Mouse (Mus musculus) kidney, embryonic 15.5 days (tissue): ENCODE measurements around the gene Samm50. TPM values are rescaled to one million over a fixed set of nuclear protein-coding genes. Genes with fewer than 3 reads are reported as not detected.
"Not testable (repeated sequence)": the region's sequence is repeated elsewhere in the genome, so short reads cannot be mapped to it uniquely, and the experiment has no call there.

ENCODE experiments used
- ATAC-seq: fragments of 200-750 bp; cut with Nextera tagmentation; replicated peaks from 2 replicates; pipeline ENCODE4 v1.8.0; 2017; ENCODE audit warnings: moderate TSS enrichment; ENCODE audit not compliant: low FRiP score
- H3K27ac ChIP-seq: fragments of 300-500 bp; sonication (generic); 2 replicates; pipeline ENCODE4 v1.5.1; 2015; ENCODE audit warnings: mild to moderate bottlenecking, inconsistent platforms
- H3K27me3 ChIP-seq: fragments of 300-500 bp; sonication (generic); 2 replicates; pipeline ENCODE4 v1.6.1; 2015; ENCODE audit warnings: inconsistent platforms
- H3K36me3 ChIP-seq: fragments of 300-500 bp; sonication (generic); 2 replicates; pipeline ENCODE4 v1.6.1; 2015; ENCODE audit warnings: inconsistent platforms
- H3K4me1 ChIP-seq: fragments of 300-500 bp; sonication (generic); 2 replicates; pipeline ENCODE4 v1.6.1; 2015; ENCODE audit warnings: inconsistent platforms
- H3K4me2 ChIP-seq: fragments of 300-500 bp; sonication (generic); 2 replicates; pipeline ENCODE4 v1.6.1; 2015; ENCODE audit warnings: moderate library complexity, mild to moderate bottlenecking, inconsistent platforms
- H3K4me3 ChIP-seq: fragments of 300-500 bp; sonication (generic); replicated peaks from 2 replicates; pipeline ENCODE4 v1.5.1; 2015; ENCODE audit warnings: mild to moderate bottlenecking, inconsistent platforms
- H3K9ac ChIP-seq: fragments of 300-500 bp; sonication (generic); 2 replicates; pipeline ENCODE4 v1.6.1; 2015; ENCODE audit warnings: mild to moderate bottlenecking, inconsistent platforms
- H3K9me3 ChIP-seq: fragments of 300-500 bp; sonication (generic); replicated peaks from 2 replicates; pipeline ENCODE4 v1.6.1; 2016; ENCODE audit warnings: inconsistent platforms
- WGBS: fragments of 180-500 bp; shearing (Covaris S2); methylation state at CpG from one replicate; pipeline ENCODE4 v1.1.7; 2015; ENCODE audit warnings: mixed read lengths; 5-methylcytosine and 5-hydroxymethylcytosine counted together
- polyA plus RNA-seq: library from polyadenylated mRNA; unstranded; fragments of >200 nt; fragmentation: Nextera tagmentation; extraction: Ambion mirVana; gene quantifications from 2 replicates; pipeline ENCODE4 v1.2.1, GENCODE M21; 2015

Gene Samm50
- polyA plus RNA-seq = 127 and 132 TPM in 2 replicates

- peak within 1 kb of the TSS; percentile 95 for H3K27ac ChIP-seq
- peak; percentile 99 for ATAC-seq
- peaks cover 22% of the 10 kb centered on the region for H3K4me1 ChIP-seq
- H3K9me3 ChIP-seq = no peaks in the 10 kb centered on the region
- peak within 1 kb of the TSS; percentile 84 for H3K9ac ChIP-seq
- H3K4me2 ChIP-seq = peak within 1 kb of the TSS; percentile 74
- H3K4me3 ChIP-seq = peak within 1 kb of the TSS; percentile 91
- peaks cover 20% of the 10 kb centered on the region for H3K36me3 ChIP-seq
- WGBS = 6% methylated on average over 48 of the region's 48 CpGs
- no peaks in the 10 kb centered on the region for H3K27me3 ChIP-seq
These were observed at the start of gene Samm50 for GRCm38 (mm10) chr15:84192058-84192791. TSS of gene Samm50 (plus strand) at chr15:84192241.

- no peak overlapping the region for H3K4me2 ChIP-seq
- 84% methylated on average over 2 of the region's 2 CpGs for WGBS
- no peaks in the 10 kb centered on the region for H3K27me3 ChIP-seq
- H3K27ac ChIP-seq = no peak overlapping the region
- H3K9ac ChIP-seq = no peak overlapping the region
- ATAC-seq = no peak
- no peaks in the 10 kb centered on the region for H3K4me1 ChIP-seq
- no peaks in the 10 kb centered on the region for H3K9me3 ChIP-seq
- H3K36me3 ChIP-seq = no peaks in the 10 kb centered on the region
- no peak overlapping the region for H3K4me3 ChIP-seq
These were observed 35.9 kb upstream of the Samm50 start for GRCm38 (mm10) chr15:84156158-84156557.

DNA sequence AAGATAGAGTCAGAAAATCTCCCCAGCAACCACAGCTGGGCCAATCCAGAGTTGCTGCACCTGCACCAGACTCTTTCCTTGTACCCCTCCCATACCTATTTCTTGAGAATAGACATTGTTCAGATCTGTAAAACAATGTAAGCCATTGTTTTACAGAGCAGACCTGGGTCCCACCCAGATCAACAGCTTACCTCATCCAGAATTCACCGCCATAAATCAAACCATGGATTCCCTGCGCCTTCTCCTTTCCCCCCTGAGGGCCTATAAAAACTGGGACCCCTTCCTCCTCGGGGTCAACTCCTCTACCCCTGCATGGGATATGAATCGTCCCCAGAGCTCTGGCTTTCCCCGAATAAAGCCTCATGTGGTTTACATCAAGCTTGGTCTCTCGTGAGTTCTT is 34.5 kb upstream of the Samm50 start:
- ATAC-seq, H3K4me3 ChIP-seq: not testable (repeated sequence)

GRCm38 (mm10) chr15:84161871-84162270 is 30.2 kb upstream of the Samm50 start:
- Histone ChIP-seq H3K9me3 (no peaks in the 10 kb centered on the region), H3K4me1 (no peaks in the 10 kb centered on the region), H3K27me3 (no peaks in the 10 kb centered on the region; the same call in 1 of the 2 replicates), H3K9ac (no peak overlapping the region), H3K4me3 (no peak overlapping the region), H3K4me2 (no peak overlapping the region), H3K36me3 (no peaks in the 10 kb centered on the region), H3K27ac (no peak overlapping the region)
- WGBS = 79% methylated on average over 6 of the region's 6 CpGs
- ATAC-seq = no peak

More for the DNA sequence above, 34.5 kb upstream of the Samm50 start:
- not testable (repeated sequence) for H3K27me3 ChIP-seq, H3K36me3 ChIP-seq, H3K4me2 ChIP-seq, H3K9me3 ChIP-seq, H3K9ac ChIP-seq, H3K4me1 ChIP-seq, H3K27ac ChIP-seq
- 73% methylated on average over 6 of the region's 6 CpGs for WGBS

- Histone ChIP-seq H3K27me3 (peaks cover 20% of the 10 kb centered on the region), H3K4me2 (no peak overlapping the region)
- 75% methylated on average over 6 of the region's 6 CpGs for WGBS
These were observed 25.2 kb upstream of the Samm50 start for GRCm38 (mm10) chr15:84166818-84167217.

GRCm38 (mm10) chr15:84167600-84167999 is 24.4 kb upstream of the Samm50 start, which contains the start of gene Pnpla3:
TSS of gene Pnpla3 (plus strand) at chr15:84167837.
- WGBS = under 1% methylated on average over 28 of the region's 28 CpGs
- H3K4me1 ChIP-seq = peaks cover 19% of the 10 kb centered on the region
- peak within 1 kb of the TSS; percentile 49 for H3K4me3 ChIP-seq
- peaks cover 20% of the 10 kb centered on the region for H3K27me3 ChIP-seq
- peak; percentile 97 for ATAC-seq
- H3K27ac ChIP-seq = no peak within 1 kb of the TSS
- H3K4me2 ChIP-seq = peak within 1 kb of the TSS; percentile 95
- no peaks in the 10 kb centered on the region for H3K9me3 ChIP-seq
- no peaks in the 10 kb centered on the region for H3K36me3 ChIP-seq
- H3K9ac ChIP-seq = peak within 1 kb of the TSS; percentile 40

More at GRCm38 (mm10) chr15:84166818-84167217, 25.2 kb upstream of the Samm50 start:
- Histone ChIP-seq H3K27ac (no peak overlapping the region), H3K9me3 (no peaks in the 10 kb centered on the region), H3K9ac (no peak overlapping the region), H3K4me3 (no peak overlapping the region), H3K4me1 (peaks cover 19% of the 10 kb centered on the region), H3K36me3 (no peaks in the 10 kb centered on the region)
- ATAC-seq = no peak

- Histone ChIP-seq H3K27ac (no peak overlapping the region), H3K27me3 (peaks cover 20% of the 10 kb centered on the region), H3K36me3 (no peaks in the 10 kb centered on the region), H3K4me3 (peak overlapping the region; percentile 49), H3K9me3 (no peaks in the 10 kb centered on the region), H3K4me1 (peaks cover 19% of the 10 kb centered on the region), H3K4me2 (peak overlapping the region; percentile 95), H3K9ac (peak overlapping the region; percentile 40)
- ATAC-seq = peak; percentile 30; the same call in 1 of the 2 replicates
- 2% methylated on average over 28 of the region's 28 CpGs for WGBS
These were observed 23.6 kb upstream of the Samm50 start for GRCm38 (mm10) chr15:84168170-84169161.

DNA sequence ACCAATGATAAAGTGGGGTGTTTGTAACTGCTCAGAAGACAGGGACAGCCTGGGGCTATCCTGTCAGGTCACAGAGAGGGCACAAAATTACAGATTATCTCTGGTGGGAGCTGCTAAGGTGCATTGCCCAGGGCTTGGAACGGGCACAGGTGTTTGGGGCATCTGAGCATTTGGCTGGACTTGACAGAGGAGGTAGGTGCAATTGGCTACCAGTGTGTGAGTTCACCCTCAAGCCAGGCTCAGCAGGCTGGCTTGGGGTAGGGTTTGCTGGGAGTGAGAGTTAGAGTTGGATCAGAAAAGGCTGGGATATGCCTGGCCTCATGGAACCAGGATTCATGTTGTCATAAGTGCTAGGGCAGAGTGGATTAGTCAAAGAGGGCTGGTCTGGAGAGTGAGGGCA is 22.5 kb upstream of the Samm50 start:
- Histone ChIP-seq H3K27me3 (peaks cover 20% of the 10 kb centered on the region), H3K36me3 (no peaks in the 10 kb centered on the region), H3K9ac (no peak overlapping the region), H3K27ac (no peak overlapping the region), H3K4me3 (no peak overlapping the region), H3K4me2 (no peak overlapping the region), H3K9me3 (no peaks in the 10 kb centered on the region), H3K4me1 (peaks cover 19% of the 10 kb centered on the region)
- ATAC-seq = no peak
- WGBS = 57% methylated on average over 1 of the region's 1 CpGs

DNA sequence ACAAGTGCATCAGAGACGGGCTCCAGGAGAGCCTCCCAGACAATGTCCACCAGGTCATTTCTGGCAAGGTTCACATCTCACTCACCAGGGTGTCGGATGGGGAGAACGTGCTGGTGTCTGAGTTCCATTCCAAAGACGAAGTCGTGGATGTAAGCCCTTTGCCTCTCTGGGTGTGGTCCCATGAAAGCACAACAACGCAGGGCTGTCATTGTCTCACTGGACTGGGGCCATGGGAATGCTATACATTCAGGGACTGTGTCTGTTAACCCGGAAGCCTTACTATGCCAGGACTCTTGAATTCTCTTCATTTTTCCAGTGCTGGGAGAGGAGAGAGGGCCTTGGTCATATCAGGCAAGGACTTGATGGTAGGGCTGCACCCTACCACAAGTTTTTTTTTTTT is 20.9 kb upstream of the Samm50 start:
- H3K36me3 ChIP-seq = no peaks in the 10 kb centered on the region
- ATAC-seq = no peak
- H3K4me1 ChIP-seq = peaks cover 19% of the 10 kb centered on the region
- no peak overlapping the region for H3K9ac ChIP-seq
- H3K4me2 ChIP-seq = no peak overlapping the region
- no peaks in the 10 kb centered on the region for H3K9me3 ChIP-seq
- H3K27me3 ChIP-seq = peaks cover 20% of the 10 kb centered on the region
- no peak overlapping the region for H3K4me3 ChIP-seq
- whole genome bisulfite sequencing = 85% methylated on average over 7 of the region's 7 CpGs
- H3K27ac ChIP-seq = no peak overlapping the region

- Histone ChIP-seq H3K36me3 (no peaks in the 10 kb centered on the region), H3K9ac (no peak overlapping the region), H3K27ac (no peak overlapping the region), H3K27me3 (0 out of 2 replicates have a peak, but pooled peaks cover 3% of the 10 kb centered on the region), H3K4me3 (no peak overlapping the region), H3K4me2 (no peak overlapping the region), H3K9me3 (no peaks in the 10 kb centered on the region), H3K4me1 (peaks cover under 1% of the 10 kb centered on the region; the same call in 1 of the 2 replicates)
- 85% methylated on average over 9 of the region's 9 CpGs for WGBS
- ATAC-seq = no peak
These were observed 13.3 kb upstream of the Samm50 start for GRCm38 (mm10) chr15:84178733-84179132.

- H3K27me3 ChIP-seq = 0 out of 2 replicates have a peak, but pooled peaks cover 3% of the 10 kb centered on the region
- 69% methylated on average over 6 of the region's 6 CpGs for WGBS
- H3K4me2 ChIP-seq = no peak overlapping the region
- H3K9ac ChIP-seq = no peak overlapping the region
- no peaks in the 10 kb centered on the region for H3K36me3 ChIP-seq
- no peak overlapping the region for H3K27ac ChIP-seq
- no peak for ATAC-seq
- H3K4me1 ChIP-seq = peaks cover 6% of the 10 kb centered on the region; the same call in 1 of the 2 replicates
- no peak overlapping the region for H3K4me3 ChIP-seq
- no peaks in the 10 kb centered on the region for H3K9me3 ChIP-seq
These were observed 10.0 kb upstream of the Samm50 start for GRCm38 (mm10) chr15:84182000-84182399.
